Mouse (Mus musculus) forebrain, postnatal 0 days (tissue): Measurements from ENCODE around the gene Gpr150. TPM values are rescaled to one million over a fixed set of nuclear protein-coding genes. Genes with fewer than 3 reads are reported as not detected.
A peak's percentile ranks its signal among the peaks of the same experiment; 100 is the strongest.

Experiments used
- ATAC-seq: fragments of 200-750 bp; cut with Nextera tagmentation; 2 replicates; pipeline ENCODE4 v1.8.0; 2017; ENCODE audit warnings: mild to moderate bottlenecking, moderate library complexity
- DNase-seq: peaks from one replicate; pipeline ENCODE4 v3.0.0-alpha.2; 2015
- H3K27ac ChIP-seq: fragments of 300-500 bp; sonication (generic); 2 replicates; pipeline ENCODE4 v1.5.1; 2014; ENCODE audit warnings: low read depth, mild to moderate bottlenecking, antibody characterized with exemption, low read length, moderate library complexity, mixed read lengths
- H3K27me3 ChIP-seq: fragments of 300-500 bp; sonication (generic); 2 replicates; pipeline ENCODE4 v1.6.1; 2014; ENCODE audit warnings: mild to moderate bottlenecking, low read length, mixed read lengths; ENCODE audit not compliant: insufficient read depth
- H3K36me3 ChIP-seq: fragments of 300-500 bp; sonication (generic); 2 replicates; pipeline ENCODE4 v1.6.1; 2014; ENCODE audit warnings: mild to moderate bottlenecking, moderate library complexity; ENCODE audit not compliant: insufficient read depth
- H3K4me1 ChIP-seq: fragments of 300-500 bp; sonication (generic); 2 replicates; pipeline ENCODE4 v1.6.1; 2014; ENCODE audit warnings: antibody characterized with exemption; ENCODE audit not compliant: insufficient read depth
- H3K4me2 ChIP-seq: fragments of 300-500 bp; sonication (generic); 2 replicates; pipeline ENCODE4 v1.6.1; 2014; ENCODE audit warnings: low read depth, mild to moderate bottlenecking, moderate library complexity
- H3K4me3 ChIP-seq: fragments of 300-500 bp; sonication (generic); 2 replicates; pipeline ENCODE4 v1.5.1; 2014; ENCODE audit warnings: low read depth, low read length, mixed read lengths
- H3K9ac ChIP-seq: fragments of 300-500 bp; sonication (generic); 2 replicates; pipeline ENCODE4 v1.6.1; 2014; ENCODE audit warnings: mild to moderate bottlenecking
- H3K9me3 ChIP-seq: fragments of 300-500 bp; sonication (generic); 2 replicates; pipeline ENCODE4 v1.6.1; 2016; ENCODE audit warnings: low read length
- CTCF ChIP-seq: sonication (generic); IDR thresholded peaks from 2 replicates; pipeline ENCODE4 v1.5.1; 2016; ENCODE audit warnings: antibody characterized with exemption, control low read depth, low read depth
- WGBS: fragments of 180-500 bp; shearing (Covaris S2); extraction: QIAGEN DNeasy Blood & Tissue Kit; methylation state at CpG from one replicate; pipeline ENCODE4 v1.1.7; 2014; 5-methylcytosine and 5-hydroxymethylcytosine counted together
- polyA plus RNA-seq: library from polyadenylated mRNA; unstranded; fragments of >200 nt; fragmentation: Nextera tagmentation; extraction: Ambion mirVana; gene quantifications from 2 replicates; pipeline ENCODE4 v1.2.1, GENCODE M21; 2015
- total RNA-seq: library from RNA; depleted of rRNA; stranded (reverse); fragments of >200 nt; gene quantifications from 2 replicates; pipeline ENCODE4 v1.2.3, GENCODE M21; 2014

The Gpr150 gene
- total and polyA plus RNA-seq, 2 experiments from 2014 or later: 1.9 to 3.3 TPM

- H3K27ac ChIP-seq: no peak overlapping the region
- H3K9ac ChIP-seq: no peak overlapping the region
- no peaks in the 10 kb centered on the region for H3K4me1 ChIP-seq
- H3K27me3 ChIP-seq: no peaks in the 10 kb centered on the region
- H3K4me2 ChIP-seq: no peak overlapping the region
- ATAC-seq (no peak), DNase-seq (no peak)
- no peak overlapping the region for H3K4me3 ChIP-seq
- H3K9me3 ChIP-seq: no peaks in the 10 kb centered on the region
- H3K36me3 ChIP-seq: no peaks in the 10 kb centered on the region
- TF ChIP-seq CTCF: no peak
Measured at GRCm38 (mm10) chr13:76044971-76045370, 11.8 kb downstream of the Gpr150 start.

DNA sequence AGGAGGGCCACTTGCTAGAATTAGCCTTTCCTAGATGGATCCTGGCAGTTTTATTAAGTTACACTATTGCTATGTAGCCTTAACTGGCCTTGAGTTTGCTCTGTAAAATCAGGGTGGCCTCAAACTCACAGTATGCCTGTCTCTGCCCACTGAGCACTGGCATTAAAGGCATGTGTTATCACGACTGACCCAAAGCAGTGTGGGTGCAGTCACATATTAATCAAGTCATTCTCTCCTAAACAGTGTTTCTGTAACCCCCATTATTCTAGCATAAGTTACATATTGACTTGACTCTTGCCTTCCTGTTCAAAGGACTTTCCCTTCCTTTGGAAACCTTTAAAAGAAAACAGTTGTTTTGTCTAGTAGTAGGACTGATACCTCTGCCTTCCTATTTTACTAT is 14.3 kb downstream of the Gpr150 start:
- no peak for DNase-seq
- Histone ChIP-seq H3K4me1 (no peaks in the 10 kb centered on the region), H3K4me3 (no peak overlapping the region), H3K36me3 (no peaks in the 10 kb centered on the region), H3K27me3 (no peaks in the 10 kb centered on the region), H3K9ac (no peak overlapping the region), H3K9me3 (no peaks in the 10 kb centered on the region), H3K4me2 (no peak overlapping the region), H3K27ac (no peak overlapping the region)
- TF ChIP-seq CTCF: no peak
- WGBS: 63% methylated on average over 1 of the region's 1 CpGs
- no peak for ATAC-seq

DNA sequence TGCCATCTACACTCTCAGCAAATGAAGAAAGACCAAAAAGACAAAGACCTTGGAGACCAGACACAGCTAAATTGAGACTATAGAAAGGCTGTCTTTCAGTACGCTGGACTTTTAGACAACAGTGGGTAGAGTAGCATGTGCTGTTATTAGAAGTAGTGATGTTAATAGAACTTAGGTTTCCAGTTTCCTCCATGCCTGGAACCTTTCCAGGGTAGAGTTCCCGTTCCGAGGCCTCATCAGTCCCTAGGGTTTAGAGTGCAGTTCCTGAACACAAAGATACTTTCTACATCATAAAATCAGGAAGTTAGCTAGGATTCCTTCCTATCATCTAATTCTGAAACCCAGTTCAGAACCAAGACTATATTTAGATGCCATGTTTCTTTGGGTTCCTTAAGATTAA is 32.2 kb downstream of the Gpr150 start:
- no peak overlapping the region for H3K27ac ChIP-seq
- H3K9ac ChIP-seq: no peak overlapping the region
- ATAC-seq (no peak), DNase-seq (no peak)
- H3K27me3 ChIP-seq: no peaks in the 10 kb centered on the region
- 77% methylated on average over 3 of the region's 3 CpGs for WGBS
- no peak overlapping the region for H3K4me3 ChIP-seq
- no peak overlapping the region for H3K4me2 ChIP-seq
- no peaks in the 10 kb centered on the region for H3K4me1 ChIP-seq
- H3K9me3 ChIP-seq: no peaks in the 10 kb centered on the region
- H3K36me3 ChIP-seq: no peaks in the 10 kb centered on the region
- TF ChIP-seq CTCF: no peak

GRCm38 (mm10) chr13:76021782-76022181 is 35.0 kb downstream of the Gpr150 start:
- no peaks in the 10 kb centered on the region for H3K27me3 ChIP-seq
- ATAC-seq (no peak), DNase-seq (peak; percentile 37)
- no peak overlapping the region for H3K9ac ChIP-seq
- H3K4me2 ChIP-seq: no peak overlapping the region
- peak; percentile 42 for TF ChIP-seq CTCF
- peaks cover 5% of the 10 kb centered on the region; the same call in 1 of the 2 replicates for H3K4me1 ChIP-seq
- no peak overlapping the region for H3K27ac ChIP-seq
- 97% methylated on average over 2 of the region's 2 CpGs for WGBS
- no peaks in the 10 kb centered on the region for H3K36me3 ChIP-seq
- H3K9me3 ChIP-seq: no peaks in the 10 kb centered on the region
- no peak overlapping the region for H3K4me3 ChIP-seq

- TF ChIP-seq CTCF: no peak
- DNase-seq: no peak
- Histone ChIP-seq H3K4me1 (peaks cover 5% of the 10 kb centered on the region; the same call in 1 of the 2 replicates), H3K36me3 (no peaks in the 10 kb centered on the region), H3K4me2 (peak overlapping the region; percentile 80), H3K9me3 (no peaks in the 10 kb centered on the region), H3K27me3 (no peaks in the 10 kb centered on the region), H3K9ac (peak overlapping the region; percentile 96; the same call in 1 of the 2 replicates), H3K4me3 (peak overlapping the region; percentile 77), H3K27ac (no peak overlapping the region)
- WGBS: 42% methylated on average over 5 of the region's 5 CpGs
- ATAC-seq: peak; percentile 40
Measured at GRCm38 (mm10) chr13:76018844-76019400, 37.9 kb downstream of the Gpr150 start.

GRCm38 (mm10) chr13:76017974-76018843 is 38.6 kb downstream of the Gpr150 start, which contains the start of gene Rfesd:
Gene Rfesd (minus strand): TSS chr13:76018719.
- H3K4me3 ChIP-seq: peak within 1 kb of the TSS; percentile 77
- no peaks in the 10 kb centered on the region for H3K9me3 ChIP-seq
- peak within 1 kb of the TSS; percentile 96 for H3K27ac ChIP-seq
- under 1% methylated on average over 50 of the region's 50 CpGs for WGBS
- H3K9ac ChIP-seq: peak within 1 kb of the TSS; percentile 96
- ATAC-seq (peak; percentile 99), DNase-seq (peak; percentile 99)
- peak within 1 kb of the TSS; percentile 80 for H3K4me2 ChIP-seq
- no peaks in the 10 kb centered on the region for H3K27me3 ChIP-seq
- TF ChIP-seq CTCF: no peak
- peaks cover 5% of the 10 kb centered on the region; the same call in 1 of the 2 replicates for H3K4me1 ChIP-seq
- H3K36me3 ChIP-seq: no peaks in the 10 kb centered on the region

- H3K4me1 ChIP-seq: peaks cover 5% of the 10 kb centered on the region; the same call in 1 of the 2 replicates
- no peak for TF ChIP-seq CTCF
- H3K27me3 ChIP-seq: no peaks in the 10 kb centered on the region
- peak overlapping the region; percentile 96 for H3K9ac ChIP-seq
- H3K4me3 ChIP-seq: peak overlapping the region; percentile 77
- no peak for ATAC-seq
- peak overlapping the region; percentile 80 for H3K4me2 ChIP-seq
- H3K27ac ChIP-seq: peak overlapping the region; percentile 96
- WGBS: 70% methylated on average over 4 of the region's 4 CpGs
- DNase-seq: no peak
- no peaks in the 10 kb centered on the region for H3K36me3 ChIP-seq
- H3K9me3 ChIP-seq: no peaks in the 10 kb centered on the region
Measured at GRCm38 (mm10) chr13:76017465-76017864, 39.3 kb downstream of the Gpr150 start.
